Mouse (Mus musculus): ENCODE data around the gene Creg2. TPM values are rescaled to one million over a fixed set of nuclear protein-coding genes. Genes with fewer than 3 reads are reported as not detected.

The Creg2 gene
- total and polyA plus RNA-seq, 2 experiments from 2014 or later = 15.7 to 17.6 TPM

- Histone ChIP-seq H3K4me3 (ENCODE audit: low read length) (no peak overlapping the region), H3K27ac (no peak overlapping the region), H3K9me3 (ENCODE audit: low read length) (no peaks in the 10 kb centered on the region), H3K4me2 (ENCODE audit: low read depth, low read length) (no peak overlapping the region), H3K4me1 (ENCODE audit: insufficient read depth, low read length) (no peaks in the 10 kb centered on the region), H3K36me3 (ENCODE audit: insufficient read depth, low read length) (no peaks in the 10 kb centered on the region), H3K9ac (replicated peaks; ENCODE audit: low read length) (no peak overlapping the region), H3K27me3 (ENCODE audit: insufficient read depth, low read length) (no peaks in the 10 kb centered on the region)
- no peak for DNase-seq (ENCODE audit: low spot score)
- no peak for TF ChIP-seq CTCF (IDR thresholded peaks at IDR 0.05; ENCODE audit: low read depth)
- WGBS = 91% methylated on average over 5 of the region's 5 CpGs
- ATAC-seq = no peak
Measured at GRCm38 (mm10) chr1:39623106-39623505, 28.2 kb downstream of the Creg2 start.

- no peaks in the 10 kb centered on the region for H3K36me3 ChIP-seq (ENCODE audit: insufficient read depth, low read length)
- H3K4me3 ChIP-seq (ENCODE audit: low read length) = no peak overlapping the region
- no peaks in the 10 kb centered on the region for H3K9me3 ChIP-seq (ENCODE audit: low read length)
- H3K27me3 ChIP-seq (ENCODE audit: insufficient read depth, low read length) = no peaks in the 10 kb centered on the region
- DNase-seq (ENCODE audit: low spot score) (no peak), ATAC-seq (no peak)
- WGBS = 23% methylated on average over 8 of the region's 8 CpGs
- no peak overlapping the region for H3K27ac ChIP-seq
- no peak overlapping the region for H3K4me2 ChIP-seq (ENCODE audit: low read depth, low read length)
- H3K9ac ChIP-seq (replicated peaks; ENCODE audit: low read length) = no peak overlapping the region
- TF ChIP-seq CTCF (IDR thresholded peaks at IDR 0.05; ENCODE audit: low read depth) = no peak
- H3K4me1 ChIP-seq (ENCODE audit: insufficient read depth, low read length) = no peaks in the 10 kb centered on the region
Measured at GRCm38 (mm10) chr1:39618524-39618923, 32.8 kb downstream of the Creg2 start.

GRCm38 (mm10) chr1:39615526-39615925 is 35.7 kb downstream of the Creg2 start:
- Histone ChIP-seq H3K9ac (replicated peaks; ENCODE audit: low read length) (no peak overlapping the region), H3K27me3 (ENCODE audit: insufficient read depth, low read length) (no peaks in the 10 kb centered on the region), H3K36me3 (ENCODE audit: insufficient read depth, low read length) (no peaks in the 10 kb centered on the region), H3K4me1 (ENCODE audit: insufficient read depth, low read length) (no peaks in the 10 kb centered on the region), H3K27ac (no peak overlapping the region), H3K4me3 (ENCODE audit: low read length) (no peak overlapping the region), H3K4me2 (ENCODE audit: low read depth, low read length) (no peak overlapping the region), H3K9me3 (ENCODE audit: low read length) (no peaks in the 10 kb centered on the region)
- TF ChIP-seq CTCF (IDR thresholded peaks at IDR 0.05; ENCODE audit: low read depth) = no peak
- WGBS = 88% methylated on average over 6 of the region's 6 CpGs
- no peak for DNase-seq (ENCODE audit: low spot score)
- no peak for ATAC-seq

GRCm38 (mm10) chr1:39614462-39615279 is 36.6 kb downstream of the Creg2 start:
- H3K9me3 ChIP-seq (ENCODE audit: low read length) = no peaks in the 10 kb centered on the region
- no peaks in the 10 kb centered on the region for H3K27me3 ChIP-seq (ENCODE audit: insufficient read depth, low read length)
- WGBS = 27% methylated on average over 11 of the region's 11 CpGs
- no peak overlapping the region for H3K27ac ChIP-seq
- DNase-seq (ENCODE audit: low spot score) (peak; percentile 79), ATAC-seq (0 out of 2 replicates have a peak, but pooled peaks have one; percentile 38)
- H3K4me3 ChIP-seq (ENCODE audit: low read length) = no peak overlapping the region
- peak overlapping the region; percentile 8; the same call in 1 of the 2 replicates for H3K4me2 ChIP-seq (ENCODE audit: low read depth, low read length)
- no peaks in the 10 kb centered on the region for H3K4me1 ChIP-seq (ENCODE audit: insufficient read depth, low read length)
- H3K36me3 ChIP-seq (ENCODE audit: insufficient read depth, low read length) = no peaks in the 10 kb centered on the region
- peak; percentile 79 for TF ChIP-seq CTCF (IDR thresholded peaks at IDR 0.05; ENCODE audit: low read depth)
- H3K9ac ChIP-seq (replicated peaks; ENCODE audit: low read length) = no peak overlapping the region

- DNase-seq (ENCODE audit: low spot score) = no peak
- Histone ChIP-seq H3K9me3 (ENCODE audit: low read length) (no peaks in the 10 kb centered on the region), H3K27me3 (ENCODE audit: insufficient read depth, low read length) (no peaks in the 10 kb centered on the region), H3K4me2 (ENCODE audit: low read depth, low read length) (no peak overlapping the region), H3K36me3 (ENCODE audit: insufficient read depth, low read length) (no peaks in the 10 kb centered on the region), H3K9ac (replicated peaks; ENCODE audit: low read length) (no peak overlapping the region), H3K4me1 (ENCODE audit: insufficient read depth, low read length) (no peaks in the 10 kb centered on the region), H3K27ac (no peak overlapping the region), H3K4me3 (ENCODE audit: low read length) (no peak overlapping the region)
- no peak for ATAC-seq
- TF ChIP-seq CTCF (IDR thresholded peaks at IDR 0.05; ENCODE audit: low read depth) = no peak
- WGBS = 89% methylated on average over 3 of the region's 3 CpGs
Measured at GRCm38 (mm10) chr1:39613061-39613460, 38.2 kb downstream of the Creg2 start.

GRCm38 (mm10) chr1:39612491-39612890 is 38.8 kb downstream of the Creg2 start:
- no peaks in the 10 kb centered on the region for H3K27me3 ChIP-seq (ENCODE audit: insufficient read depth, low read length)
- H3K36me3 ChIP-seq (ENCODE audit: insufficient read depth, low read length) = no peaks in the 10 kb centered on the region
- no peak for TF ChIP-seq CTCF (IDR thresholded peaks at IDR 0.05; ENCODE audit: low read depth)
- WGBS = 80% methylated on average over 5 of the region's 5 CpGs
- no peaks in the 10 kb centered on the region for H3K4me1 ChIP-seq (ENCODE audit: insufficient read depth, low read length)
- ATAC-seq (no peak), DNase-seq (ENCODE audit: low spot score) (no peak)
- H3K9ac ChIP-seq (replicated peaks; ENCODE audit: low read length) = no peak overlapping the region
- H3K4me2 ChIP-seq (ENCODE audit: low read depth, low read length) = no peak overlapping the region
- no peak overlapping the region for H3K4me3 ChIP-seq (ENCODE audit: low read length)
- no peaks in the 10 kb centered on the region for H3K9me3 ChIP-seq (ENCODE audit: low read length)
- H3K27ac ChIP-seq = no peak overlapping the region

- WGBS = 78% methylated on average over 8 of the region's 8 CpGs
Measured at GRCm38 (mm10) chr1:39608534-39608933, 42.7 kb downstream of the Creg2 start.

More at GRCm38 (mm10) chr1:39608534-39608933, 42.7 kb downstream of the Creg2 start:
- H3K9me3 ChIP-seq (ENCODE audit: low read length) = no peaks in the 10 kb centered on the region
- DNase-seq (ENCODE audit: low spot score) (no peak), ATAC-seq (no peak)
- no peak overlapping the region for H3K4me3 ChIP-seq (ENCODE audit: low read length)
- no peak overlapping the region for H3K9ac ChIP-seq (replicated peaks; ENCODE audit: low read length)
- H3K27me3 ChIP-seq (ENCODE audit: insufficient read depth, low read length) = no peaks in the 10 kb centered on the region
- no peak for TF ChIP-seq CTCF (IDR thresholded peaks at IDR 0.05; ENCODE audit: low read depth)
- no peaks in the 10 kb centered on the region for H3K36me3 ChIP-seq (ENCODE audit: insufficient read depth, low read length)
- H3K27ac ChIP-seq = no peak overlapping the region
- H3K4me2 ChIP-seq (ENCODE audit: low read depth, low read length) = no peak overlapping the region
- H3K4me1 ChIP-seq (ENCODE audit: insufficient read depth, low read length) = no peaks in the 10 kb centered on the region
